Mouse (Mus musculus): ENCODE measurements at regions not wholly inside any gene's neighbourhood (a gene's known extent, or its start where the extent isn't known, plus 50 kb on each side); places are given as distances from the start of the nearest gene placed in this dataset.
A peak's percentile ranks its signal among the peaks of the same experiment; 100 is the strongest.

DNA sequence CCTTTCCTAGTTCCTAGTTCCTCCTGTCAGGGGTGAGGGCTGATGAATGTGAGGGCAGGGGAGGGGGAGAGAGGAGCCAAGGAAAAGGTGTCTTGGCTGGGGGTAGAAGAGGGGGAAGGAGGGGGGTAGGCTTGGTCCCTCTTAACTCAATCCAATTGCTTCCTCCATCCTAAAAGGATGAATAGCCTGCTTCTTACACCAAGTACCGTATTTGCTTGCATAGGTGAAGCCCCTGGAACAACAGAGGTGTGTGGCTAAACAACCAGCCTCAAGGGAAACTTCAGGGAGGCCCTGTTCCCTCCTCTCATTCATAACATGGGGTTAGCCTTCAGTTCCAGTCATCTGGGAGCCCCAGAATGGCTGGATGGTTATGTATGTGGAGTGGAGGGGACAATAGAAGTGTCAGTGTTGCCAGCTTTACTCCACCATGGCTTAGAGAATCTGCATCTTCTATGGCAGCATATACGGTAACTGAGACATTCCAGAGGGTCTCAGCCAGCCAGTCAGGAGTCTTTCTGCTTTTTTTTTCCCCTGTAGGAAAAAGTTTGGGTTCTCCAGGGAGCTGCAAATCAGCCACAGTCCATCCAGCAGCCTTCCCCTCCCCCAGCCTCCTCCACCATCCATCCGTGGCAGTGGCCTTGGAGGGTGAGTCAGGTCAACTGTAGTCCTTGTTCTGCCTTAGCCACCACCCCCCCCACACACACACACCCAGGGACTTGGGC is 100.2 kb upstream of the Ccnd2 start:
- DNase-seq (ENCODE audit: low spot score in 2 of 2): no peak

DNA sequence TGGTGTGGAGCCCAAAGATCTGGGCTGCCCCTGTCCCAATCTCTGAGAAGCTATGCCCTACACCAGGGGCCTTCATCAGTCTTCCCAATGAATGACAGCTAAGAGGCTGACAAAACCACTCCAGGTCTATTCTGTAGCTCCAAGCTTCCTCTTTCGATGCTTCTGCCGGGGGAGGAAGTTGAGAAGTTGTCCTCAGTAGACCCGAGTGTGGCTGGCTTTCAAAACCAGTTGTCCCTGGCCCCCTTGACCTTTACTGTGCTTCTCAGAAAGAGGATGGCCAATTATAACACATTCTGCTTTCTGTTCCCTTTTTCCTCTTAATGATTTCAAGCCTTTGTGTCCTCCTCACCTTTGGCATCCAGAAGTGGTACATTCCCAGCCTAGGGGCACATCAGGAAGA is 101.9 kb upstream of the Ccnd2 start:
- DNase-seq (ENCODE audit: low spot score in 2 of 2): no peak

DNA sequence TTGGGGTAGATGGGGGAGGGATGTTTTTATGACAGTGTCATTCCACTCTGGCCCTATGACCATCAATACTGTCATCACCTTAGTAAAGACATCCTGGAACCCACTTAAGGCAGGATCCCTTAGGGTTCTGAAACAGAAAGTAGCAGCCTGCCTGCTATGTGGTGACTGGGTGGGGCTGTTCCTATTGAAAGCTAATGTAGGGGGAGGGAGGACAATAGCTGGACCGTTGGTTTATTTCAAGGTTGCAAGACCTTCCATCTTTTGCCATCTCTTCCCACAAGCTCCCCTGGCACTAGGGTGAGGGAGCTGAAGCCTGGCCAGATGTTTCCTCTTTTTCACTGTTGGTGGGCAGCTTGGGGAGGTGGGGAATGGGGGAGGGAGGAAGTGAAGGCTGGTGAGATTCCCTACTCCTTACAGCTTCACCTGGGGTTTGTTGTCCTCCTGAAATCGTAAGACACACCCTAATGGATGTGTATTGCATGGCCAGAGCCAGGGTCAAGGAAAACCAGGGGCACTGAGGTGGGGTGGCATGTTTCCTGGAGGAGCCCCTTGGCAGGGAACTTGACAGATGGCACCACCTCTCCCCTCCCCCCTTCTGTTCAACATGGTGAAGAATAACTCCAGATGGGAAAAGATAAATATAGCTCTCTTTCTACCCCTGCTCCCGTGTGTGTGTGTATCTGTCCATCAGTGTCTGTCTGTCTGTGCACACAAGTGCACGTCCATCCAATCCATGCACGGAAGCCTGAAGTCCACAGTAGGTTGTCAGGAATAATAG is 112.1 kb upstream of the Ccnd2 start:
- no peak for DNase-seq (ENCODE audit: low spot score in 2 of 2)

DNA sequence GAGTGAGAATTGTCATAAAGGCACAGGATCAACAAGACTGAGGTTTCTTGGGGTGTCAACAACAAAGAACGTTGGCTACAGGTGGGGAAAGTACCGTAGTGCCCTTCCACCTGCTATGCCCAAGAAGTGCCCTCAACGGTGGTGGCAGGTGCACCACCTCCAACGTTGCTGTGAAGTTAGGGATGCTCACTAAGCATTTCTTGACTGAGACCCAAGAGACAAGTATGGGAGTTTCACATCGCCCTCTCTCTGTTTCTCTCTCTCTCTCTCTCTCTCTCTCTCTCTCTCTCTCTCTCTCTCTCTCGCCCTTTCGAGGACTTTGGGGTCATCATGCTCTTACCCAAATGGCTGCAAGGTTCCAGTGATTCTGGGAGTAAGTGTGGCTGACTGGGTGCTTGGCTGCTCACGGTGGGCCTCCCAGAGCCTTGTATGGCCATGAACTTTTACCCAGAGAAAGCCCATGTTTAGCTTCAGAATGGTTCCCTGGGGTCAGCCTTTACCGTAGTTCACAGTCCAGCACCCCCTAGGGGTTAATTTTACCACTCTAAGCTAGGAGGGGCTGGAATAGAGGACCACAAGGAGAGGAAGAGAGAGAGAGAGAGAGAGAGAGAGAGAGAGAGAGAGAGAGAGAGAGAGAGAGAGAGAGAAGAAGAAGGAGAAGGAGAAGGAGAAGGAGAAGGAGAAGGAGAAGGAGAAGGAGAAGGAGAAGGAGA is 113.2 kb upstream of the Ccnd2 start:
- DNase-seq (ENCODE audit: low spot score in 2 of 2): no peak

DNA sequence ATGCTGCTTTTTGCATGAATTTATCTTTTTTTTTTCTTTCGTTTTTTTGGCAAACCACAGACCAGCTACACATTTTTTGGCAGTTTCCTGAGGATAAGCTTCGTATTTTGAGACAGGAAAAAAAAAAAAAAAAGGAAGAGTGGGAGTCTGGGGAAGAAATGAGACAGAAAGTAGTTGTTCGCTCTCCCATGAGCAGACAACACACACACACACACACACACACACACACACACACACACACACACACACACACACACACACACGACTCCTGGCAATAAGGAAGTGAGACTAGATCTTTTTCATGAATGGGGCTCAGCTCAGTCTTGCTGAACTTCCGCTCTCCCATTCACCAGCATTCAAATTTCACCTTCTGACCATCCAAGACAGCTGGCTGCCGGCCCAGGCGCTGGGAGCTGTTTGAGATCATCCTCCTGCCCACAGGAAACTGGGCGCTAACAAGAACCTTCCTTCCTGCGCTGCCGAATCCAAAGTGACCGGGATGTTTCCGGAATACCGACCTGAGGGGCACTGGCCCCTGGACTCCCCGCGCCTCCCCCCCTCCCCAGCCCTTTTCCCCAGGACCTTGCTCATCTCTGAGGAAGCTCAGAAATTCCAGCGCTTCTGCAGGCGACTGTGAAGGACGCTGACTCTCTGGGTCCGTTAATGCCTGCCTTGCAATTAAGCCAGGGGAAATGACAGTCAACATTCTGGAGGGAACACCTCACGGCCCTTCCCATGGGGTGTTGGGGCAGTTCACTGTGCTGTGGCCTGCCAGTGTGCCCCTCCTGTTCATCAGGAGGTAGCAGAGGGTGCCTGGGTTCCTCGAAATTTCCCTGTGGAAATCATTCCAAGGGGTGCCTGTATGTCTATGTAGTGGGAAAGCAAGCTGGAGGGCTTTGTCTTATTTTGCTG is 114.2 kb upstream of the Ccnd2 start:
- peak; percentile 32 to 38 for DNase-seq (ENCODE audit: low spot score in 2 of 2)

DNA sequence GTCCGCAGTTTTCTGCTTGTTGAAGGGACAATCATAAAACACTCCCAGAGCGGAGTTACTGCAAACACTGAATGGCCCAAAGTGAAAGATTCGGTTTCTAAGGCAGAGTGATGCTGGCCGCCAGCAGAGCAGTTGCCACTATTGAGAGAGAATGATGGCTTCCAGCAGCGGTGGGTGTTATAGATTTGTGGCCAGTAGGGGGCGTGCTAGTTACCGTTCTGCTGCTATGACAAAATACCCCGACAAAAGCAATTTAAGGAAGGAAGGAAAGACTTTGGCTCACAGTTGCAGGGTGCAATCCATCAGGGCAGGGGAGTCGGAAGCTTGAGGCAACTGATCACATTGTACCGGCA is 114.8 kb upstream of the Ccnd2 start:
- DNase-seq (ENCODE audit: low spot score in 2 of 2): peak in 1 of 2 experiments; percentile 25

DNA sequence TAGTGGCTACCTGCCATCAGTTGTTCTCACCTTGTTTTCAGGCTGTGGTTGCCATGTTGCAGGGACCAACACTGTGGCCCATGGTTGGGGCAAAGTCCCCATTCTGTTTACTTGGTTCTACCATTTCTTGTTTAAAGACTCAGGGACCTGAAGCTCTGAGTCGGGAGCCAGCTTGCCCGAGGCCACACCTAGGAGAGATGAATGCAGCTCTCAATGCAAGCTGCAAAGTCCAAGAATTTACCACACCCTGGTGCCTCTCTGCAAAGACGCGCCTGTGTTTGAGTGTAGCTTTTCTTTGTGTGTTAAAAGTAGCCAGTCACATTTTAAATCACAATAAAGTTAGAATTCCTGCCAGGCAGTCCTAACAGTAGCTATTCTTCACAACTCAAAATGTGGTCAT is 117.0 kb upstream of the Ccnd2 start:
- no peak for DNase-seq (ENCODE audit: low spot score in 2 of 2)

DNA sequence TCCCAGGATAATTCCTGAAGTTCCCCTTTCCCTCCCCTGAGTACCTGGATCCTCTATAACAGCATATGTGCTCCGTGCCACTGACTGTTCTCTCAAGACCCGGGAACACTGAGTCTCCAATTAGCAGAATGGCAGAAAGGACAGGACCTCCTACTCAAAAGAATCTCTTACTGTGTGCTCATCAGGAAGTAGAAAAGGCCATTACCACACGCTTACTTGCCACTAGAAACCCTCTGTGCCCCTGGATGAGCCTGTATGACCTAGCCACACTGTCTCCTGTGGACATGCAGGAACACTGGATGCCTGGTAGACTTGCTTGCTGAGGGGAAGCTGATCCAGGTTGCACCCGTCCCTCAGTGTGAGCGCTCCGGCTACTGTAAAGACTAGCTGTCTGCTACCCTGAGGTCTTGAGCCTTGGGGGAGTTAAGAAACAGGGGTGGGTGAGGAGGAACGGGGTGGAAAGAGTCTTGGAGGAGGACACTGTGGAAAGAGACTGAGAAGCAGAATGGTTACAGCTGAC is 117.6 kb upstream of the Ccnd2 start:
- no peak for DNase-seq (ENCODE audit: low spot score in 2 of 2)

DNA sequence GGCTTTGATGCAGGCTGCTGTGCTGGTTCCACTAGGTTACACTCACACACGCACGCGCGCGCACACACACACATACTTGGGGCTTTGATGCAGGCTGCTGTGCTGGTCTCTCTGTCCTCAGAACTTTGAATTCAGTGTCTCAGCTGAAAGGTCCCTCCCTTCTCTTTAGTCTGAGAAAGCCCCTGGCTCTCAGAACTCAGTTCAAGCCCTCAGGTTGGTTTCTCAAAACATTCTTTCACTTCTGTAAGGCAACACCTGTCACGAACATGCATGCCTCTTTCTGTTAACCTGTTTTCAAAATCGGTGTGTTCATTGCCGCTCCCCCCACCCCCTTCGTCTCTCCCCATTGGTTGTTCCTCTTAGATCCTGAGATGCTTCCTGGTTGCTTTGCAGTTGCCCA is 118.8 kb upstream of the Ccnd2 start:
- no peak for DNase-seq (ENCODE audit: low spot score in 2 of 2)

DNA sequence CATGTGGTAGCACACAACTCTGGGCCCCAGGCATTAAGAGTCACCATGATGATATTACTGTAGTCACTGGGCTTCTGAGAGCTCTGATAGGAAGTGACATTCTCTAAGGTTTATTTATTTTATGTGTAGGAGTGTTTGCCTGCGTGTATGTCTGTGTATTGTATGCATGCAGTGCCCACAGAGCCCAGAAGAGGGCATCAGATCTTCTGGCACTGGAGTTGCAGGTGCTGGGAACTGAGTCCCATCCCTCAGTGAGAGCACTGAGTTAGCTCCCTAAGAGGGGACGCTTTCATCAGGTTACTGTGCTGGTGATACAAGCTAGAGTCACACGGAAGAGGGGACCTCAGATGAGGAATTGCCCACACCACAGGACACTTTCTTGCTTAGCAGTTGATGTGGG is 119.4 kb upstream of the Ccnd2 start:
- no peak for DNase-seq (ENCODE audit: low spot score in 2 of 2)

DNA sequence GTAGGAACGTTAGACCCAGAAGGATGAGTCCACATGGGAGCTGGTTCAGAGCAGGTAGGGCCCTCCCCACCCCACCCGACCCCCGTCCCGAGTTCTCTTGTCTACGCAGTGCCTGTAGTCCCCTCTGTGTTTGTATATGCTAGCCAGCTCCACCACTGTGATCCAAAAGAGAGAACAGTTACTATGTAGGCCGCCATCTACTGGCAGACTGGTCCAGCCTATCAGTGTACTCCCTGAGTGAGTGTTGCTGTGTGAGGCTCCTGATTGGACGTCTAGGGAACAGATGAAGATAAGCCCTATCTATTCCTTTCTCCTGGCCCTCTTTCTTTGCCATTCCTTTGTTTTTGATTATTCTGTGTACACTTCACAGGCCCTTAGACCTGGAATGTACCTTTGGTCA is 120.6 kb upstream of the Ccnd2 start:
- no peak for DNase-seq (ENCODE audit: low spot score in 2 of 2)

DNA sequence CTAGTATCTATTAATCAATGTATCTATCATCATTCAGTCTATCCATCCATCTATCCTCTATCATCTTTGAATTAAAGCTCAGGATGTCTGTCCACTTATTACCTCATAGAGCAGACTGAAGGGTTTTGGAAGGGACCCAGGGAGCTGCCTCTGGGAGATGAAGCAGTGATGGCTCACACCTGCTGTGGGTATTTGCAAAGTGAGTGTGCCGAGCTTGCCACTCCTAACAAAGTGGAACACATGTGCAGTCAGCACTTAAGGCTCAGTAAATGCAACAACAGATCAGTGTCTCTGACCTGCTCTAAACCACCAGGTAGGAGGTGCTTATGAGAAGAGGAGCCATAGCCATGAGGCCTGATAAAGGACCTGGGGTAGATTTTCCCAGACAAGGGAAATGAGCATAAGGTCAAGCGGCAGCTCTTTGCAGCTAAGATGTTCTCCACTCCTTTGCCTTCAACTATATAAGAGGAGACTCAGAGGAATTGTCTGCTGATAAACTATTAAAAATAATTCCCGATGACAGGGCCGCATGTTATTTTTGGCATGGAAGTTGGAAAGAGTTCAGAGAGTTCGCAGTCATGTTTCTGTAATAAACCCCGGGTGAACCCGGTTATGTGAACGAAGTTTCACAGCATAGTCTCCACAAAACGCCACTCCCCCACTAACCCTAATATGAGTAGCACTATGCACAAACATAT is 122.9 kb upstream of the Ccnd2 start:
- DNase-seq (ENCODE audit: low spot score in 2 of 2): no peak

DNA sequence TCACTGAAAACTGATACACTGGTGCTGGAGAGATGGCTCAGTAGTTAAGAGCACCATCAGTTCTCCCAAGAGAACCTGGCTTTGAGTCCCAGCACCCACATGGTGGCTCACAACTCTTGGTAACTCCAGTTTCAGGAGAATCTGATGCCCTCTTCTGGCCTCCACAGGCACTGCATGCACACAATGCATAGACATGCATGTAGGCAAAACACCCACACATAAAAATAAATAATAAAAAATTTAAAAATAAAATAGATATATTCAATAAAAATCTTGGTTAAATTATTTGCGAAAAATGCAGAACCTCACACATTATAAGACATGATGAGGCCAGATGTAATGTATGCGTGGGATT is 123.4 kb upstream of the Ccnd2 start:
- DNase-seq (ENCODE audit: low spot score in 2 of 2): no peak

DNA sequence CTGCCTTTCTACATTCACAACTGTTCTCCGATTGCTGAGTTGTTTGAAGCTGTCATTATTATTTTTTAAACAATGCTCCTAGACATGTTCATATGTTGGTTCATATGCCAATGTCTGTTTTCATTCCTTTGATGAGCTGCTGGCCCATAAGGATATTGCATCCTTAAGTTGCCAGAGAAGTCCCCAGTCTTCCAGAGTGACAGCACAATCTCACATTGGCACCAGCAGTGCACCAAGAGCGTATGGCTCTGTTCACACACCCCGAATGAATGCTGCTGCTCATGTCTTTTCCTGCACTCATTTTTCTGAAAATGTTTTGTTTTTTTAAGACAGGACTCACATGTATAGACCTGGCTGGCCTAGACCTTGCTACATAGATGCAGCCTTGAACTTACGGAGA is 124.4 kb upstream of the Ccnd2 start:
- DNase-seq (ENCODE audit: low spot score in 2 of 2): no peak

DNA sequence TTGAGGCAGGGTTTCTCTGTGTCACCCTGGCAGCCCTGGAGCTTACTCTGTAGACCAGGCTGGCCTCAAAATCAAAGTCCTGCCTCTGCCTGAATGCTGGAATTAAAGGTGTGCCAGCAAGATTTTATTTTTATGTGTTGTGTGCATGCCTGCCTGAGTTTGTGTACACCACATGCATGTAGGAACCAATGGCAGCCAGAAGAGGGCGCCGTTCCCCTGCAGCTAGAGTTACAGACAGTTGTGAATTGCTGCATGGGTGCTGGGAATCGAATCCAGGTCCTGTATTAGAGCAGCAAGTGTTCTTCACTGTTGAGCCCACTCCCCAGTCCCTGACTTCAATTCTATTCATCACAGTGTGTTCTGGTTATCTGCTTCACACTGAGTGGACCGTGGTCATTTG is 126.4 kb upstream of the Ccnd2 start:
- no peak for DNase-seq (ENCODE audit: low spot score in 2 of 2)

DNA sequence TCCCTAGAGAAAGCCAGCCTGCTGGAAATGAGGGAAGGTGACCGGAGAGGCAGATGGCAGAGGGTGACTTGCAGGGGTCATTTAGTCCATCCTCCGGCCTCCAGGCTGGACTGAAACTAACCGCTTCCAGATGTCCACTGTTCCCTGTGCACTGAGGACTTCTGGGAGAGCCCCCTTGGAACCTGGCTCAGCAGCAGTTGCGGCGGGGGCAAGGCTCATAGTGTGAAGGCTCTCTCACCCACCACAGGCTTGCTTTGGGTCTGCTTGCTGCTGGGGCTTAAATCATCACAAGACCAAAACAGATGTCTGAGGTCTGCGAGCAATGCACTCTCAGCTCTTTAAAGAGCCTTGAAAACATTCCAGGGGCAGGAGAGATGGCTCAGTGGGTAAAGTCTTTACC is 132.2 kb upstream of the Ccnd2 start:
- DNase-seq (ENCODE audit: low spot score in 2 of 2): no peak

DNA sequence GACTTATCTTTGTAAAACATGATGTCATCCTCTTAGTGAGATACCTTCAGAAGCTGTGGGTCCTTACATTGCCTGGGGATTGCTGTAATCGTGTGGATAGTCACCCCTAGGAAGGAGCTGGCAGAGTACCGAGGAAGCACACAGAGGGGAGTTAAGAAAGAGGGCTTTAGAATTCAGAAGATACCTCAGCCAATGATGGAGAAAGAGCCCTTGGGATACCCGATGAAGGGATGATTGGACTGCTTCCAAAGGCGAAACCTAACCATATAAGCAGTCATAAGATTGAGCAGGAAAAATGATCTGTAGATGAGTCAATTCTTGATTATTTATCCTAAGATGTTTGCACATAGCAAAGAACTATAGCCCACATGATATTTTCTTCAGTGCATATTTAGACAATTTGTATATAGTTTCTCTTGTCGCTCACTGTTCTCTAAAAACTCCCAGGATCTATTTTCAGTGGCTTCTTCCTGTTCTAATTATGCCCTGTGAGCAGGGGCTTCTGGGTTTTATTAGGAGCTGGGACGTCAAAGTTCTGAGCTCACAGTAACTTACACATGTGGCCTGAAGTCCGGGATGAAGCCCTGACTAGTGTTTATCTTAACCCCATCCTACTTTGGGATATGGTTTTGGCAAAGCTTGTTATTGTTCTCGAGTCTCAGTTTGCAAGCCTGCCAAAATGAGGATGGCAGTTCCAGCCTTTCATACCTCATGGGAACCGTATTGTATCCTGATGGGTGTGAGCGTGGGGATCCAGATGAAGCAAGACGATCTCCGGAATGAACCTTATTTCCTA is 134.9 kb upstream of the Ccnd2 start:
- no peak for DNase-seq (ENCODE audit: low spot score in 2 of 2)

DNA sequence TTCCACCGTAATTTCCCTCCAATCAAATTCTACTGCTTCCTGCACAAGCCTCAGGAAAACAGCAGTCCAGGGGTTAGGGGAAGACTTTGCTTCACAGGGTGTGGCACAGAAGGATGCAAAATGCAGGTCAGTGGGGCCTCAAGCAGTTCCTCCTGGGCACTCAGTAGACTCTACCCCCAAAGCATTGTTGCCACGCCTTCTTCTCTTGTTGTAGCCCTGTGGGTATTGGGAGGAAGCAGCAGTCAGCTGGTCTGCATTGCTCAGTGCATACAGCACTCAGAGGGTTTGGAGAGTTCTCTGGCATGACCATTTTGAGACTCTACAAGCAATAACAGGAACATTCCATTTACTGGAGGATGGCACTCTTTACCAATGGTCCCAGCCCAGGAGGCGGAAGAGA is 137.0 kb upstream of the Ccnd2 start:
- DNase-seq (ENCODE audit: low spot score in 2 of 2): no peak

DNA sequence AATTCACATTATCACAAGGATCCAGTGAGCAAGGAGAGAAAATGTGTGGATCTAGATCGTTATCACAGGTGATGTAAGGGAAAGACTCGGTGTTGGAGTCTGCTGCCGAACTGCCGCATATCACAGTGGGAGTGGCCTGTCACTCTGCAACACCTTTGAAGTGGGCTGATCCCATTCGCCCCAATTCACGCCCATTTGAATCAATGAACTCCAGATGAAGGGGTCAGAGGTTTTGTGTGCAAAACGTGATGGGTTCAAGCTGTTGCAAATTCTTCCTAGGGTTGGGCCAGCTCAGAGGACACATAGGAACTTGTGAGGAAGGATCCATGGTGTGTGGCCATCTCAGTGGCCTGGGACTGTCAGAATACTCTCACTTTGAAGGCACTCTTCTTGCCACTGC is 139.9 kb upstream of the Ccnd2 start:
- no peak for DNase-seq (ENCODE audit: low spot score in 2 of 2)

DNA sequence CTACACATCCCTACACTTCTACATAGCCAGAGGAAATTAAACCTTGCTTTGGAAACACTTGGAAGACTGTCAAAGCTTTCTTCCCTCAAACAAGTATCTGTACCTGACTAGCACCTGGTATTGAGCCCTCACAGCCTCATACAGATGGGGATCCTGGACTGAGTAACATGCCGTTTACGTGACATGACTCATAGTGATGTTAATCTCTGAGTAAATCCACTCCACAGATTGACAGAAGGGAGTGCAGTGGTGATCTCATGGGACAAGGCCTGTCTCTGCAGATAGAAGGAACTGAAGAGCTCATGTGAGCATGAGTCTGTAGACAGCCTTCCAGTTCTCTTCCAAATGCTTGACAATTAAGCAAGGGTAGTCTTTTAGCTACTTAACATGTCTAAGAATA is 141.8 kb upstream of the Ccnd2 start:
- no peak for DNase-seq (ENCODE audit: low spot score in 2 of 2)

Measured in layer of hippocampus, adult 8-10 months (tissue).